Mouse (Mus musculus) midbrain, embryonic 14.5 days (tissue): ENCODE measurements around the gene Rnf151. TPM values are rescaled to one million over a fixed set of nuclear protein-coding genes. Genes with fewer than 3 reads are reported as not detected.
A peak's percentile ranks its signal among the peaks of the same experiment; 100 is the strongest.

ENCODE experiments used
- ATAC-seq: fragments of 200-750 bp; cut with Nextera tagmentation; 2 replicates; pipeline ENCODE4 v1.8.0; 2017; ENCODE audit warnings: moderate number of reproducible peaks, moderate library complexity; ENCODE audit not compliant: low FRiP score, low TSS enrichment
- DNase-seq: peaks from one replicate; pipeline ENCODE4 v3.0.0-alpha.2; 2015
- H3K27ac ChIP-seq: fragments of 300-500 bp; sonication (generic); replicated peaks from 2 replicates; pipeline ENCODE4 v1.5.1; 2014; ENCODE audit warnings: mild to moderate bottlenecking, low read depth, low read length, moderate library complexity
- H3K27me3 ChIP-seq: fragments of 300-500 bp; sonication (generic); 2 replicates; pipeline ENCODE4 v1.6.1; 2014; ENCODE audit warnings: low read length, control low read depth, mixed read lengths; ENCODE audit not compliant: control insufficient read depth, insufficient read depth
- H3K36me3 ChIP-seq: fragments of 300-500 bp; sonication (generic); 2 replicates; pipeline ENCODE4 v1.6.1; 2014; ENCODE audit warnings: low read length, control low read depth; ENCODE audit not compliant: control insufficient read depth, insufficient read depth
- H3K4me1 ChIP-seq: fragments of 300-500 bp; sonication (generic); 2 replicates; pipeline ENCODE4 v1.6.1; 2014; ENCODE audit warnings: mild to moderate bottlenecking, antibody characterized with exemption, low read length, control low read depth; ENCODE audit not compliant: control insufficient read depth, insufficient read depth
- H3K4me2 ChIP-seq: fragments of 300-500 bp; sonication (generic); 2 replicates; pipeline ENCODE4 v1.6.1; 2014; ENCODE audit warnings: mild to moderate bottlenecking, low read length, moderate library complexity
- H3K4me3 ChIP-seq: fragments of 300-500 bp; sonication (generic); replicated peaks from 2 replicates; pipeline ENCODE4 v1.5.1; 2014; ENCODE audit warnings: low read depth, low read length
- H3K9ac ChIP-seq: fragments of 300-500 bp; sonication (generic); replicated peaks from 2 replicates; pipeline ENCODE4 v1.6.1; 2014; ENCODE audit warnings: mild to moderate bottlenecking, low read length, moderate library complexity
- H3K9me3 ChIP-seq: fragments of 300-500 bp; sonication (generic); 2 replicates; pipeline ENCODE4 v1.6.1; 2016; ENCODE audit warnings: low read length, control low read depth, mixed read lengths; ENCODE audit not compliant: control insufficient read depth
- WGBS: fragments of 180-500 bp; shearing (Covaris S2); extraction: QIAGEN DNeasy Blood & Tissue Kit; methylation state at CpG from one replicate; pipeline ENCODE4 v1.1.7; 2014; 5-methylcytosine and 5-hydroxymethylcytosine counted together
- polyA plus RNA-seq: library from polyadenylated mRNA; unstranded; fragments of >200 nt; fragmentation: Nextera tagmentation; extraction: Ambion mirVana; gene quantifications from 2 replicates; pipeline ENCODE4 v1.2.1, GENCODE M21; 2014

The Rnf151 gene
- polyA plus RNA-seq, 1 experiment from 2014 or later: 0.32 TPM

- ATAC-seq: no peak
- Histone ChIP-seq H3K4me3 (peak overlapping the region; percentile 28), H3K9ac (peak overlapping the region; percentile 31; the same call in 1 of the 2 replicates), H3K36me3 (peaks cover 2% of the 10 kb centered on the region), H3K4me1 (peaks cover 29% of the 10 kb centered on the region), H3K27ac (no peak overlapping the region), H3K4me2 (peak overlapping the region; percentile 75), H3K27me3 (peaks cover 24% of the 10 kb centered on the region; the same call in 1 of the 2 replicates), H3K9me3 (no peaks in the 10 kb centered on the region)
- 1% methylated on average over 25 of the region's 25 CpGs for whole genome bisulfite sequencing
- peak; percentile 45 for DNase-seq
These were observed 30.7 kb downstream of the Rnf151 start for GRCm38 (mm10) chr17:24687146-24687595.

GRCm38 (mm10) chr17:24686514-24686913 is 31.3 kb downstream of the Rnf151 start:
- no peak overlapping the region for H3K4me3 ChIP-seq
- no peak for DNase-seq

GRCm38 (mm10) chr17:24677500-24678080 is 40.3 kb downstream of the Rnf151 start:
- no peak overlapping the region for H3K27ac ChIP-seq
- H3K9ac ChIP-seq: no peak overlapping the region
- no peak overlapping the region for H3K4me3 ChIP-seq
- no peaks in the 10 kb centered on the region for H3K27me3 ChIP-seq
- 92% methylated on average over 24 of the region's 24 CpGs for WGBS
- no peaks in the 10 kb centered on the region for H3K9me3 ChIP-seq
- H3K4me2 ChIP-seq: no peak overlapping the region
- ATAC-seq: no peak
- DNase-seq: no peak
- H3K36me3 ChIP-seq: peaks cover 57% of the 10 kb centered on the region
- H3K4me1 ChIP-seq: no peaks in the 10 kb centered on the region

More at GRCm38 (mm10) chr17:24686514-24686913, 31.3 kb downstream of the Rnf151 start:
- Histone ChIP-seq H3K27me3 (peaks cover 24% of the 10 kb centered on the region; the same call in 1 of the 2 replicates), H3K9me3 (no peaks in the 10 kb centered on the region), H3K36me3 (peaks cover 6% of the 10 kb centered on the region), H3K27ac (no peak overlapping the region), H3K4me1 (peaks cover 29% of the 10 kb centered on the region), H3K4me2 (no peak overlapping the region), H3K9ac (no peak overlapping the region)
- 31% methylated on average over 16 of the region's 16 CpGs for WGBS
- no peak for ATAC-seq

GRCm38 (mm10) chr17:24676877-24677276 is 41.0 kb downstream of the Rnf151 start:
- no peaks in the 10 kb centered on the region for H3K27me3 ChIP-seq
- no peak overlapping the region for H3K4me3 ChIP-seq
- DNase-seq: no peak
- no peak overlapping the region for H3K9ac ChIP-seq
- H3K4me2 ChIP-seq: no peak overlapping the region
- no peaks in the 10 kb centered on the region for H3K4me1 ChIP-seq
- 95% methylated on average over 5 of the region's 5 CpGs for WGBS
- no peak for ATAC-seq
- H3K36me3 ChIP-seq: peaks cover 54% of the 10 kb centered on the region
- no peak overlapping the region for H3K27ac ChIP-seq
- H3K9me3 ChIP-seq: no peaks in the 10 kb centered on the region

- Histone ChIP-seq H3K36me3 (peaks cover 48% of the 10 kb centered on the region), H3K4me1 (peaks cover 4% of the 10 kb centered on the region; the same call in 1 of the 2 replicates), H3K4me2 (no peak overlapping the region), H3K4me3 (no peak overlapping the region), H3K9me3 (no peaks in the 10 kb centered on the region), H3K9ac (no peak overlapping the region), H3K27me3 (no peaks in the 10 kb centered on the region), H3K27ac (no peak overlapping the region)
- ATAC-seq: no peak
- WGBS: 58% methylated on average over 2 of the region's 2 CpGs
- peak; percentile 78 for DNase-seq
These were observed 41.7 kb downstream of the Rnf151 start for GRCm38 (mm10) chr17:24676187-24676586.

- Histone ChIP-seq H3K27ac (no peak overlapping the region), H3K9me3 (no peaks in the 10 kb centered on the region), H3K4me1 (peaks cover 14% of the 10 kb centered on the region), H3K9ac (no peak overlapping the region), H3K27me3 (no peaks in the 10 kb centered on the region), H3K36me3 (peaks cover 29% of the 10 kb centered on the region), H3K4me2 (no peak overlapping the region), H3K4me3 (no peak overlapping the region)
- 87% methylated on average over 7 of the region's 7 CpGs for WGBS
- DNase-seq (no peak), ATAC-seq (no peak)
These were observed 43.6 kb downstream of the Rnf151 start for GRCm38 (mm10) chr17:24674277-24674676.

GRCm38 (mm10) chr17:24672141-24672540 is 45.7 kb downstream of the Rnf151 start:
- Histone ChIP-seq H3K4me1 (peaks cover 19% of the 10 kb centered on the region), H3K4me3 (no peak overlapping the region), H3K36me3 (peaks cover 7% of the 10 kb centered on the region), H3K27me3 (no peaks in the 10 kb centered on the region), H3K9ac (no peak overlapping the region), H3K9me3 (no peaks in the 10 kb centered on the region), H3K27ac (no peak overlapping the region), H3K4me2 (no peak overlapping the region)
- no peak for ATAC-seq
- WGBS: 44% methylated on average over 5 of the region's 5 CpGs
- no peak for DNase-seq

- Histone ChIP-seq H3K27ac (no peak overlapping the region), H3K4me1 (peaks cover 19% of the 10 kb centered on the region), H3K4me3 (no peak overlapping the region), H3K27me3 (no peaks in the 10 kb centered on the region), H3K9me3 (no peaks in the 10 kb centered on the region), H3K9ac (no peak overlapping the region; the same call in 1 of the 2 replicates), H3K36me3 (no peaks in the 10 kb centered on the region), H3K4me2 (peak overlapping the region; percentile 90)
- no peak for DNase-seq
- WGBS: 79% methylated on average over 5 of the region's 5 CpGs
- ATAC-seq: no peak
These were observed 46.5 kb downstream of the Rnf151 start for GRCm38 (mm10) chr17:24671346-24671745.

- Histone ChIP-seq H3K36me3 (no peaks in the 10 kb centered on the region), H3K4me3 (peak overlapping the region; percentile 99), H3K9me3 (no peaks in the 10 kb centered on the region), H3K9ac (peak overlapping the region; percentile 97), H3K4me2 (peak overlapping the region; percentile 90), H3K27me3 (no peaks in the 10 kb centered on the region), H3K4me1 (peaks cover 19% of the 10 kb centered on the region), H3K27ac (peak overlapping the region; percentile 89)
- ATAC-seq (no peak), DNase-seq (no peak)
- WGBS: 12% methylated on average over 8 of the region's 8 CpGs
These were observed 47.5 kb downstream of the Rnf151 start for GRCm38 (mm10) chr17:24670246-24670844.
